Mouse (Mus musculus): ENCODE measurements at regions not wholly inside any gene's neighbourhood (a gene's known extent, or its start where the extent isn't known, plus 50 kb on each side); places are given as distances from the start of the nearest gene placed in this dataset.

- Histone ChIP-seq H3K9ac (ENCODE audit: low read length) (no peak overlapping the region), H3K4me1 (ENCODE audit: control insufficient read depth, insufficient read depth, low read length) (peaks cover 43% of the 10 kb centered on the region), H3K27ac (ENCODE audit: low read depth, low read length) (peak overlapping the region; percentile 15), H3K4me3 (ENCODE audit: low read depth, low read length) (no peak overlapping the region), H3K4me2 (no peak overlapping the region), H3K36me3 (ENCODE audit: control insufficient read depth, insufficient read depth, low read length) (no peaks in the 10 kb centered on the region), H3K9me3 (ENCODE audit: control insufficient read depth, low read length) (no peaks in the 10 kb centered on the region), H3K27me3 (ENCODE audit: control insufficient read depth, insufficient read depth, low read length) (no peaks in the 10 kb centered on the region)
- 92% methylated on average over 1 of the region's 1 CpGs for WGBS
- DNase-seq (ENCODE audit: low spot score, missing footprints) (no peak), ATAC-seq (ENCODE audit: low FRiP score) (no peak)
Observed at GRCm38 (mm10) chr2:30695041-30695440, 100.2 kb downstream of the Cstad start.

- peak overlapping the region; percentile 26; the same call in 1 of the 2 replicates for H3K4me3 ChIP-seq (ENCODE audit: low read depth, low read length)
- ATAC-seq (ENCODE audit: low FRiP score) = peak; percentile 92
- H3K36me3 ChIP-seq (ENCODE audit: control insufficient read depth, insufficient read depth, low read length) = no peaks in the 10 kb centered on the region
- H3K27ac ChIP-seq (ENCODE audit: low read depth, low read length) = peak overlapping the region; percentile 99
- peak overlapping the region; percentile 77 for H3K9ac ChIP-seq (ENCODE audit: low read length)
- no peaks in the 10 kb centered on the region for H3K9me3 ChIP-seq (ENCODE audit: control insufficient read depth, low read length)
- peak; percentile 96 for DNase-seq (ENCODE audit: low spot score, missing footprints)
- H3K4me2 ChIP-seq = peak overlapping the region; percentile 50
- no peaks in the 10 kb centered on the region for H3K27me3 ChIP-seq (ENCODE audit: control insufficient read depth, insufficient read depth, low read length)
- peaks cover 39% of the 10 kb centered on the region for H3K4me1 ChIP-seq (ENCODE audit: control insufficient read depth, insufficient read depth, low read length)
- WGBS = under 1% methylated on average over 41 of the region's 41 CpGs
Observed at GRCm38 (mm10) chr2:30693206-30694035, 98.6 kb downstream of the Cstad start.

GRCm38 (mm10) chr2:30692561-30693205, 97.8 kb downstream of the Cstad start:
- peak overlapping the region; percentile 50 for H3K4me2 ChIP-seq
- H3K4me3 ChIP-seq (ENCODE audit: low read depth, low read length) = peak overlapping the region; percentile 26; the same call in 1 of the 2 replicates
- no peaks in the 10 kb centered on the region for H3K27me3 ChIP-seq (ENCODE audit: control insufficient read depth, insufficient read depth, low read length)
- DNase-seq (ENCODE audit: low spot score, missing footprints) (peak; percentile 97), ATAC-seq (ENCODE audit: low FRiP score) (peak; percentile 93)
- H3K27ac ChIP-seq (ENCODE audit: low read depth, low read length) = peak overlapping the region; percentile 99
- WGBS = under 1% methylated on average over 13 of the region's 13 CpGs
- H3K36me3 ChIP-seq (ENCODE audit: control insufficient read depth, insufficient read depth, low read length) = no peaks in the 10 kb centered on the region
- H3K4me1 ChIP-seq (ENCODE audit: control insufficient read depth, insufficient read depth, low read length) = peaks cover 39% of the 10 kb centered on the region
- H3K9ac ChIP-seq (ENCODE audit: low read length) = peak overlapping the region; percentile 67
- H3K9me3 ChIP-seq (ENCODE audit: control insufficient read depth, low read length) = no peaks in the 10 kb centered on the region

GRCm38 (mm10) chr2:30691857-30692560, 97.2 kb downstream of the Cstad start:
- no peaks in the 10 kb centered on the region for H3K27me3 ChIP-seq (ENCODE audit: control insufficient read depth, insufficient read depth, low read length)
- peak overlapping the region; percentile 26; the same call in 1 of the 2 replicates for H3K4me3 ChIP-seq (ENCODE audit: low read depth, low read length)
- peak; percentile 95 for DNase-seq (ENCODE audit: low spot score, missing footprints)
- H3K9me3 ChIP-seq (ENCODE audit: control insufficient read depth, low read length) = no peaks in the 10 kb centered on the region
- peak overlapping the region; percentile 99 for H3K27ac ChIP-seq (ENCODE audit: low read depth, low read length)
- H3K4me1 ChIP-seq (ENCODE audit: control insufficient read depth, insufficient read depth, low read length) = peaks cover 45% of the 10 kb centered on the region
- ATAC-seq (ENCODE audit: low FRiP score) = peak; percentile 4; the same call in 1 of the 2 replicates
- peak overlapping the region; percentile 67 for H3K9ac ChIP-seq (ENCODE audit: low read length)
- H3K4me2 ChIP-seq = peak overlapping the region; percentile 50
- WGBS = 7% methylated on average over 11 of the region's 11 CpGs
- H3K36me3 ChIP-seq (ENCODE audit: control insufficient read depth, insufficient read depth, low read length) = no peaks in the 10 kb centered on the region

GRCm38 (mm10) chr2:30690925-30691856, 96.4 kb downstream of the Cstad start:
- no peaks in the 10 kb centered on the region for H3K9me3 ChIP-seq (ENCODE audit: control insufficient read depth, low read length)
- 88% methylated on average over 17 of the region's 17 CpGs for WGBS
- no peak overlapping the region for H3K9ac ChIP-seq (ENCODE audit: low read length)
- H3K36me3 ChIP-seq (ENCODE audit: control insufficient read depth, insufficient read depth, low read length) = no peaks in the 10 kb centered on the region
- peaks cover 49% of the 10 kb centered on the region for H3K4me1 ChIP-seq (ENCODE audit: control insufficient read depth, insufficient read depth, low read length)
- no peak for ATAC-seq (ENCODE audit: low FRiP score)
- peak; percentile 81 for DNase-seq (ENCODE audit: low spot score, missing footprints)
- H3K27ac ChIP-seq (ENCODE audit: low read depth, low read length) = peak overlapping the region; percentile 99
- no peak overlapping the region for H3K4me2 ChIP-seq
- H3K27me3 ChIP-seq (ENCODE audit: control insufficient read depth, insufficient read depth, low read length) = no peaks in the 10 kb centered on the region
- no peak overlapping the region for H3K4me3 ChIP-seq (ENCODE audit: low read depth, low read length)

- Histone ChIP-seq H3K27ac (ENCODE audit: low read depth, low read length) (peak overlapping the region; percentile 22; the same call in 1 of the 2 replicates), H3K9ac (ENCODE audit: low read length) (no peak overlapping the region), H3K4me2 (no peak overlapping the region), H3K4me3 (ENCODE audit: low read depth, low read length) (no peak overlapping the region), H3K27me3 (ENCODE audit: control insufficient read depth, insufficient read depth, low read length) (no peaks in the 10 kb centered on the region), H3K9me3 (ENCODE audit: control insufficient read depth, low read length) (no peaks in the 10 kb centered on the region), H3K36me3 (ENCODE audit: control insufficient read depth, insufficient read depth, low read length) (no peaks in the 10 kb centered on the region), H3K4me1 (ENCODE audit: control insufficient read depth, insufficient read depth, low read length) (peaks cover 44% of the 10 kb centered on the region)
- ATAC-seq (ENCODE audit: low FRiP score) (no peak), DNase-seq (ENCODE audit: low spot score, missing footprints) (no peak)
- 82% methylated on average over 11 of the region's 11 CpGs for WGBS
Observed at GRCm38 (mm10) chr2:30690307-30690706, 95.5 kb downstream of the Cstad start.

- Histone ChIP-seq H3K9me3 (ENCODE audit: control insufficient read depth, low read length) (no peaks in the 10 kb centered on the region), H3K4me1 (ENCODE audit: control insufficient read depth, insufficient read depth, low read length) (peaks cover 31% of the 10 kb centered on the region), H3K9ac (ENCODE audit: low read length) (no peak overlapping the region), H3K36me3 (ENCODE audit: control insufficient read depth, insufficient read depth, low read length) (no peaks in the 10 kb centered on the region), H3K4me3 (ENCODE audit: low read depth, low read length) (no peak overlapping the region), H3K27me3 (ENCODE audit: control insufficient read depth, insufficient read depth, low read length) (no peaks in the 10 kb centered on the region), H3K27ac (ENCODE audit: low read depth, low read length) (no peak overlapping the region; the same call in 1 of the 2 replicates), H3K4me2 (no peak overlapping the region)
- no peak for ATAC-seq (ENCODE audit: low FRiP score)
- DNase-seq (ENCODE audit: low spot score, missing footprints) = no peak
- 82% methylated on average over 4 of the region's 4 CpGs for WGBS
Observed at GRCm38 (mm10) chr2:30688402-30688801, 93.6 kb downstream of the Cstad start.

- WGBS = 3% methylated on average over 23 of the region's 23 CpGs
- peaks cover 32% of the 10 kb centered on the region for H3K4me1 ChIP-seq (ENCODE audit: control insufficient read depth, insufficient read depth, low read length)
- H3K36me3 ChIP-seq (ENCODE audit: control insufficient read depth, insufficient read depth, low read length) = no peaks in the 10 kb centered on the region
- peak overlapping the region; percentile 46; the same call in 1 of the 2 replicates for H3K9ac ChIP-seq (ENCODE audit: low read length)
- no peaks in the 10 kb centered on the region for H3K9me3 ChIP-seq (ENCODE audit: control insufficient read depth, low read length)
- H3K27me3 ChIP-seq (ENCODE audit: control insufficient read depth, insufficient read depth, low read length) = no peaks in the 10 kb centered on the region
- no peak for ATAC-seq (ENCODE audit: low FRiP score)
- peak overlapping the region; percentile 5; the same call in 1 of the 2 replicates for H3K4me2 ChIP-seq
- H3K4me3 ChIP-seq (ENCODE audit: low read depth, low read length) = no peak overlapping the region
- H3K27ac ChIP-seq (ENCODE audit: low read depth, low read length) = peak overlapping the region; percentile 50
- peak; percentile 89 for DNase-seq (ENCODE audit: low spot score, missing footprints)
Observed at GRCm38 (mm10) chr2:30687121-30687551, 92.3 kb downstream of the Cstad start.
